Mouse (Mus musculus): ENCODE data around the gene Nle1.

DNA sequence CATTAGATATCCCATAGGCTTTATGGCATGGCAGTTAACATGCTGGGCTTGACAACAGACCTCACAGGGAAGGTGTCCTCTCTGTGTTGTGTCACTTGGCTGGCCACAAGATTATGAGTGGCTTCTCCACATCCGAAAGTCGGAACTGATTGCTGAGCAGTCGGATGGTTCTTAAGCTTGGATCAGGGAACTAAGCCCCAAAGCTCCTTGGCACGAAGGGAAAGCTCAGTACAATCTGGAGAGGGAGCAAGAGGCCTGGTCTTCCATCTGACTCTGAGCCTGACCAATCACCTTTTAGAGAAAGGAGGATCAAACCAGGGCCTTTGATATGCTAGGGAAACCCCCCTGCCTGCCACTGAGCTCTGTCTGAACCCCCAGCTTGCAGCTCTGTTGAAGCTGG, 13.5 kb upstream of the Nle1 start:
- TF ChIP-seq POLR2A (IDR thresholded peaks at IDR 0.05; ENCODE audit: insufficient read length, low read depth), result no peak
- TF ChIP-seq USF1 (IDR thresholded peaks at IDR 0.05; ENCODE audit: low read depth), result no peak
- TF ChIP-seq CEBPB (IDR thresholded peaks at IDR 0.05; ENCODE audit: insufficient read depth, poor library complexity, severe bottlenecking), result no peak
- TF ChIP-seq MYOD1 (IDR thresholded peaks at IDR 0.05; ENCODE audit: control insufficient read depth in 1 of 3, insufficient read length in 2 of 3, low read depth in 2 of 3), result no peak
- TF ChIP-seq TCF3 (IDR thresholded peaks at IDR 0.05; ENCODE audit: insufficient read length, low read depth), result no peak
- no peak for TF ChIP-seq REST (IDR thresholded peaks at IDR 0.05; ENCODE audit: insufficient read depth, insufficient read length)
